Mouse (Mus musculus) retina, postnatal 7 days (tissue): ENCODE measurements around the gene Gm5129.
"Not testable (repeated sequence)": the region's sequence is repeated elsewhere in the genome, so short reads cannot be mapped to it uniquely, and the experiment has no call there.

Experiments
- DNase-seq: peaks from one replicate; pipeline ENCODE4 v3.0.0-alpha.2; 2012; ENCODE audit warnings: low read depth, low spot score

Gene Gm5129

DNA sequence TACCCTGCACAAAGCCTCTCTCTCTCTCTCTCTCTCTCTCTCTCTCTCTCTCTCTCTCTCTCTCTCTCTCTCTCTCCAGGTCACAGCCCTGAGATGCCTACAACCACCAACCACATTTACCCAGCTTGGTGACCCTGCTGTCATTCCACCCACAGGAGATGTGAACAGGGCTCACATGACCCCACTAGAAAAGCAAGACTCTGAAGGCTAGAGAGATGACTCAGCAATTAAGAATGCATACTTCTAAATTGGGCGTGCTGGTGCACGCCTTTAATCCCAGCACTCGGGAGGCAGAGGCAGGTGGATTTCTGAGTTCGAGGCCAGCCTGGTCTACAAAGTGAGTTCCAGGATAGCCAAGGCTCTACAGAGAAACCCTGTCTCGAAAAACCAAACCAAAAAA lies 9.7 kb downstream of the Gm5129 start:
- not testable (repeated sequence) for DNase-seq

GRCm38 (mm10) chr5:29725369-29725768 lies 10.4 kb downstream of the Gm5129 start:
- no peak for DNase-seq

- no peak for DNase-seq
Measured at GRCm38 (mm10) chr5:29721159-29721558, 14.6 kb downstream of the Gm5129 start.

DNA sequence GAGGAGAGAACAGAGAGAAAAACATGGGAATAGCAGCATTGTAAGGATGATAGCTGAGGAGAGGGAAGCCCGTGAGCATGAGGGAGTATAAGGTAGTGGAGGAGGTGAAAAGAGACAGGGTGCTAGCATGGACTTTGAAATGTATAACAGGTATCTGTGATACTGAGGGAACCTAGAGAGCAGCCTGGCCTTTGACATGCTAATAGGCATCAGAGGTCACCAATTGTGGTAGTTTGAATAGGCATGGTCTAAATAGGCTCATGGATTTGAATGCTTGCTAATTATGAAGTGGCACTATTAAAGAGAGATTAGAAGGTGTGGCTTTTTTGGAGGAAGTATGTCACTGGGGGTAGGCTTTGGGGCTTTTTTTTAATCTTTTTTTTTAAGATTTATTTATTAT lies 22.8 kb downstream of the Gm5129 start:
- no peak for DNase-seq

DNA sequence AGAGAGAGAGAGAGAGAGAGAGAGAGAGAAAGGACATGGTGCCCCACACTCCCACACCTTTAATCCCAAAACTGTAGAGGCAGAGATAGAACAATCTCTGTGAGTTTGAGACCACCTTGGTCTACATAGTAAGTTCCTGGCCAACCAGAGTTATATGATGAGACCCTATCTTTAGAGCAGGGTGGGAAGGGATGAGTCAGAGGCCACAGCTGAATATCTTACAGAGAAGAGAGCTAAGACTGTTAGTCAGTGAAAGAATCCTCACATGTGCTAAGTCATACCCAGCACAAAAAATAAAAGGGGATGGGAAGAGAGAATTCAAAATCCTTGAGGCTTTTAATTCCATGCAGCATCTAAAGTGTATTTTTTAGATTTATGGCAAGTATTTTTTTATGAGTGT lies 24.1 kb downstream of the Gm5129 start:
- DNase-seq: no peak

DNA sequence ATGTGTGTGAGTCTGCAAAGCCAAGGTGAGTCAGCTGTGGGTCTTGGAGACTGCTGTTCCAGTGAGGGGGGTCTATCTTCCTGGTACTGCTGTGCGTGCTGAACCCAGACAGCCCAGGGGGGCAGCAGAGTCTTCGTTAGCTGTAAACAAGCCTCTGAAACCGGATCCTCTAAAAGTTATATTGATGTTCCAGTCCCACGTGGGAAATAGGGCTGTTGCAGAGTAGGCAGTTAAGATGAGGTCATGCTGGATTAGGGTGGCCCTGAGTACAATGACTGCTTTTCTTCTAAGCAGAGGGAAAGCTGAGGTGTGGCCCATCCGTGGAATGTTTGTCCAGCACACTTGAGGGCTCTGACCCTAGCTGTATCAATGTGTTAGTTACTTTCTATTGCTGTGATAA lies 27.5 kb downstream of the Gm5129 start:
- no peak for DNase-seq

GRCm38 (mm10) chr5:29707241-29707640 lies 28.5 kb downstream of the Gm5129 start:
- no peak for DNase-seq

DNA sequence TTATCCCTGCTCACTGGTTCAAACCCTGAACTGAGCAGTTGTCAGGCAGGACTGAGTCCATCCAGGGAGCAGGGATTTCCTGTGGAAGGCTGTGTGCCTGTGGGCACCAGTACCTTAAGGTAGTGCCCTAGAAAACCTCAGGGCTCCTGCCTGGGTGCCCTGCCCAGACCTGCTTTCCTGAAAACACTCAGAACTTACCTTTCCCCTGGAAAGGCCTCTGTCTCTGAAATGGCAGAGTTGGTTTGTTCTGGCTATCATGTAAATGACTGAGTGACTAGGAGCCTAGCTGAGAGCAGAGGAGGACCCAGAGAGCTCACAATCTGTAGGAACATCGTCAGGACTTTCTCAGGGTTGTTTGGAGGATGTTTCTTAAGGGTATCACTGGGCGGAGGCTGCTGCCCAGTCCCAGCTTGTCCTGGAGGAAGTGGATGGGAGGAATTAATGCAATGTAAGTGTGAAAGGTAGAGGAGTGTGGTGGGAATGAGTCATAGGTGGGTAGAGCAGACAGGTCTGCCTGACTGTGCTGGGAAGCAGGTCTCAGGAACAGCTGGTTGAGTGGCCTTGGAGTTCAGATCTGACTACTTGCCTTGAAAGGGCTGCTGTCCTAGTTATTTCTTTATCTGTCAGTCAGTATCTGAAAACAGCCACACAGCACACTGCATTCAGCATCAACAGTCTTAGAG lies 36.1 kb downstream of the Gm5129 start:
- no peak for DNase-seq

GRCm38 (mm10) chr5:29698493-29698892 lies 37.2 kb downstream of the Gm5129 start:
- no peak for DNase-seq

DNA sequence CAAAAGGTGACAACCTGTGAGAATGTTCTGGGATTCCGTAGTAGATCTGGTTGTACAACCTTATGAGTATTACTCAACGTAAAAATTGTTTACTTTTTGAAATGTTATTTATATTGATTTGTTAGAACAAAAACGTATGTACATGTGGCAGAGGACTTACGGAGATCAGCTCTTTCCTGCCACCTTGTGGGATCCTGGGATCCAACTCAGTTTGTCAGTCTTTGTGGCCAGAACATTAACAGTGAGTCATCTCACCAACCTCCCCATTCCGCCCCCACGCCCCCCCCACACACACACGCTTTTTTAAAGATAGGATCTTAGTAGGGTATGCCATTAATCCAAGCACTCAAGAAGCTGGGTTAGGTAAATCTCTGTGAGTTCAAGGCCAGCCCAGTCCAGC lies 47.4 kb downstream of the Gm5129 start:
- DNase-seq: no peak

DNA sequence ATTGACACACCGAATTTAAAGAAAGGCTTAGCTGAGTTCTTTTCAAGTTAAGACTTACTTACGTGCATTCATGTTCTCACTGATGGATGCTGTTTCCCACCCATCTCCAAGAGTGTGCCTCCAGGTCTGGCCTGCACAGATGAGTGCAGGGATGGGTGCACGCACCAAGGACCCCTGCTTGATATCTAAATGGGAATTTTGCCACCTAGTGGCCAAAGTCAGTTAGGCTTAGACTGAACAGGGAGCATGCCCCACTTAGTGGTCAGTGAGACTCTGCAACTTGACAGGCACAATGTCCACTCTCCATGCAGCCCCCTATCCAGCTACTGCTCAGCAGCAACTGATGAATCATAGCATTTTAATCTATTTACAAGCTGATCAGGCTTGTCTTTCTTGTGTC lies 48.1 kb downstream of the Gm5129 start:
- DNase-seq: peak; percentile 41
